Mouse (Mus musculus) central nervous system, embryonic 11.5 days (tissue): Measurements from ENCODE around the gene Gm28490. TPM values are rescaled to one million over a fixed set of nuclear protein-coding genes. Genes with fewer than 3 reads are reported as not detected.

Experiments used
- polyA plus RNA-seq: library from polyadenylated mRNA; depleted of rRNA; stranded (reverse); fragments of >200 nt; gene quantifications from 2 replicates; pipeline ENCODE4 v1.2.3, GENCODE M21; 2012; rRNA removed

Gm28490 gene
- polyA plus RNA-seq: not detected in 2 replicates

GRCm38 (mm10) chrY:31634656-31635055 lies at the start of gene Gm28490:
Gene Gm28490 (minus strand): TSS chrY:31634756.

